Mouse (Mus musculus): ENCODE data around the gene Pate2.
A peak's percentile ranks its signal among the peaks of the same experiment; 100 is the strongest.

Gene Pate2

DNA sequence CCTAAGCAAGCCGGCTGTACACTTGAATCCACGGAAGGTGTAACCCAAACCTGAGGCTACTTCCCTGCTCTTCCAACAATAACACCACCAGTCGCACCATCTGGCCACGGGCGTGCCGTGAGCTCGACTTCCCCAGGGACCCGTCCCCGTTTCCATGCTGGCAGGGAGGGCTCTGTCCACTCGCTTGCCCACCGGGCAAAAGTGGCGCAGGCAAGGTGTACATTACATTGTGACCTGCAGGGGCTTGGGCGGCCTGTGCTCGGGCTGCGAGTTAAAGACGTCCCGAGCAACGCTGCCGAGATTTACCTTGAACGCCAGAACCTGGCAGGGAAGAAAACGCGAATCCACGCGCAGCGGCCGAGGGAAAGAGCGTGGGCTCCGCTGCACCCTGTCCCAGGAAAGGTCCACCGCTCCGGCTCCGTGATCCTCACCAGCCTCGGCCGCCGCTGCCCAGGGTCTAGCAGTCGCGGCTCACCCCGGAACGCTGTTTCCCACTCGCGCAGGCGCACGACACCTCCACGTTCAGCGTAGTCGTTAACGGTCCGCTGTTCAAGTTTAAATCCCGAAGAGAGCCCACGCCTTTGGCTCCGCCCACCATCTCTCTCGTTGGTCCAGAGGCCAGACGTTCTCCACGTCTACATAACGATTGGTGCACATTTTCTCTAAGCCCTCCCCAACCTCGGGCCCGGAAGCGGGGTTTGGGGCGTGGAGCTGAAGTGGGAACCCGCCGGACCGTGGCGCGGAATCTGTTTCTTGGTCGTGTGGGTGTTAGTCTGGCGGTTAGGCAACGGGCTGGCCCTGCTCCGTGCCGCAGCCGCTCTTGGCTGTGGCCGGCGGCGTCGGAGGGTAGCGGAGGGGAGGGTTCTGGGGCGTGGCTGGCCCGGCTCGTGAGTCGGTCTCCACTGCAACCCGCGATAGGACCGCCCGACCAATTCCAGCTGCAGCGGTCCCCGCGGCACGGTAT lies at the start of gene Pate2, which contains the start of gene Hyls1:
TSS of gene Pate2 (plus strand) at position 714 of the 964 bp plus-strand sequence.
TSS of gene Hyls1 (minus strand) at position 828 of the 964 bp plus-strand sequence.
- DNase-seq (ENCODE audit: low spot score), result peak; percentile 93

DNA sequence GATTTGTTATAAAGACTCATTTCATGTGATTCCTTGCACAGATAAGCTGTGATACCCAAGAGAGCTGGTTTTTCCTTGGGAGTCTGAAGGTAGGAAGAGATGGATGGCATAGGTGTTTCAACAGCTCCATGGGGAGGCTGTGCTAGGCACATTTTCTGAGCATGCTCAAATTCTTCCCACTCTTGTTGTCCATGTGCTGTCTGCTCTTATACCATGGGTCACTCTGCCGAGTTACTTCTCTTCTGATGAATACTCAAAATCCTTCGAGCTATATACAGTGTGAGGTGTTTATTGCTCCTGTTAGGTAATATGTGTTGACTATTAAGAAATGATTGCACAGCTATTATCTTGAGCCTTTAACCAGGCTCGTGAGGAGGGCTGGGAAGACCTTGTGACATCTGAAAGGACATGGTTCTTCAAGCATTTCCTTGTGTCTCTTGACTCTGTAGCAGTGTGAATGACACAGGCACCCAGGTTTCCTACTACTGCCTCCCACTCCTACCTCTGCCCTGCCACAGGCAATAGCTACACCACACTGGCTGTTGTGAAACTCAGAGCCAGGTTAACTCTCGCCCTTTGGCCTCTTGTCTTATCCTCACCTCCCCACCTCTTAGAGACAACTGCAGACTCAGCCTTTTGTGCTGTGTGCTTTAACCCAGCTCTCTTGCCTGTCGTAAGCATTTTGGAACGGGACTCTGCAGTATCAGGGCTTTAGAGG lies 49.3 kb upstream of the Pate2 start:
- no peak for DNase-seq (ENCODE audit: low spot score)

DNA sequence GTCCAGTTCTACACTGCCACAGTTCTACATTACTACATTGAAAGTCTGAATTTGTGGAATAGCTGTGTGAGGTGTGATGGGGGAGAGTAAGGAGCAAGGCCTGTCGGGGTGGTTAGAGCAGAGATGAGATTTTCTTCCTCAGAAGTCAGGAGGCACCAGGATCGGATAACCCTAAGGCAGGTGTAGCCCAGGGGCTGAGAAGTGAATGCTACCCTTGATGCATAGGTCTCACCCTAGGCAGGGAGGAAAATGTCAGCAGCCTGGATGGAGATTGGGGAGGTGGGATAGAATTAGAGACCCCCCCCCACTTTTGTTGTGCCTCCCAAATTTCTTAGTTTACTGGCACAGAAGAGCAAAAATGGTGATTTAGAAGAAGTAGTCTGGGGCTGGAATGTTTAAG lies 47.8 kb upstream of the Pate2 start:
- DNase-seq (ENCODE audit: low spot score), result no peak

DNA sequence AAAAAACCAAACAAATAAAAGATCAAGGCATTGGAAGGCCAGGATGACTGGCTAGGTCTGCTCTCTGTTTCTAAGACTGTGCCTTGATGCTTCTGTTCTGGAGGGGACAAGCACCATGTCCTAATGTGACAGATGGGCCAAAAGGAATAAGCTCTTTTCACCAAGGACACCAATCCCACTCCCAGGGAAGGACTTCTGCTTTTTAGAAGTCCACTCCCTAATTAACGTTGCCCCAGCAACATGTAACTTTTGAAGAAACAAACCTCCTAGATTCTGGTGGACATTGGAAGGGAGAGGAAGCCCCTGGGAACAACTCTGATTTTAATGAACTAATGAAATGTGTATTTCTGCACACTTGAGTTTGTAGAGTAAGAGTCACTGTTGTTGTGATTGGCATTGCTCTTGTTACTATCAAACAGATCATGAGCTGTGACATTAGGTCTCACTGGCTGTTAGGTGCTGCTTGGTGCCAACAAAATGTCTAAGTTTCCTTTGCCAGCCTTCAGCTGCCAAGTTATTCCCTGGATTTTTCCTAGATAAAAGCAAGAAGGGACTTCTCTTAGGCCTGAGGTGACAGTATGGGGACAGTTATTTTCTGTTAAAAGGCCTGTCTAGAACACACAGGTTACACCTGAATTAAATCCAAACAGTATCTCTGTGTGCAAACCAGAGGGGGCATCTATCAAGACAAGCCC lies 47.1 kb upstream of the Pate2 start:
- DNase-seq (ENCODE audit: low spot score), result no peak

DNA sequence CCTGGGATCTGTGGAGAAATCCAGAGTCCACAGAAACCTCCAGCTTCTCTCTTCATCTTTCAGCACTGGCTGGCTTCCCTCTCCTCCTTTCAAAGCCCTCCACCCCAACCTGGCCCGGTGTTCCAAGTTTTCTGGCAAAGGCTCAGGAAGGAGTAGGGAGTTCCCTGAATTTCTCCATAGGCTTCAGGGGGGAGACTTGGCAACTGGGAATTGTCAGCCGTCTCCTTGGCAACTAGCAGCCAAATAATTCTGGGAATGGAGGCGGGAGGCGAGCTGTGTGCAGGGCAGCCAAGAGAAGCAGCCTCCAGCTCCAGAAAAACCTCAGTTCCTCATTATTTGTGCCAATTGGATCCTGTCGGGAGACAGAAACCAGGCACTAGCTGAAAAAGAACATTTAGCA lies 46.5 kb upstream of the Pate2 start:
- no peak for DNase-seq (ENCODE audit: low spot score)

DNA sequence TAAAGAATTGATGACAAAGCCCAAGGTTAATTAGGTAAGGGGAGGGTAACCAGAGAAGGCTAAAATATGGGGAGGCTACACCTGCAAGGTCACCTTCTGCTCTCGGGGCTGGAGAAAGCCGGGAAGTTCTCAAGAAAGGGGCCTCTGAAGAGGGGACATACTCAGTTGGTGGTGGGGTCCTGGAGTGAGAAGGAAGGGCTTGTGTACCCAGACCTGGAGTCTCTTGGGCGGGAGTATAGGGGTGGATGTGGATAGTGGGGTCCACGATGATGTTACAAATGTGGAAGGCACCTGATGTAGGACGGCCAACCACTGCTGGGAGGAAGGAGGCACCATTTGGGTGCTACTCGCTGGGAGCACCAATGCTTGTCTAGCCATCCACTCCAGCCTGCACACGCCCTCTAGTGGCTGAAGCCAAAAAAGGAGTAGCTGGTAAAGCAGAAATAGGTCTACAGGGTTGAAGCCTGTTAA lies 46.1 kb upstream of the Pate2 start:
- peak; percentile 57 for DNase-seq (ENCODE audit: low spot score)

DNA sequence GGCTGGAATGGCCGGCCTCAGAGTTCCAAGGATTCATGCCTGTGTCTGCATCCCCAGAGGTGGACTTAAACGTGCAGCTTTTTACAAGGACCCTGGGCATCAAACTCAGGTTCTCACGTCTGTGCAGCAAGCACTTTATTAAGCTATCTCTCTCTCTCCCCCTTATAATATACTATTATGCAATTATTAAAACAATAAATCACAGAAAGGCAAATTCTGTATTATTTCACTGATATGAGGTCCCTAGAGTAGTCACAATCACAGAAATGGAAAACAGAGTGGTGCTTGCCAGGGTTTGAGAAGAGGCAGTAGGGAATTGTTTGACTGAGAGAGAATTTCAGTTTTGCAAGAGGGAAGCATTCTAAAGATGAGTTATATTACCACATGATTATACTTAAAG lies 40.9 kb upstream of the Pate2 start:
- DNase-seq (ENCODE audit: low spot score), result no peak

DNA sequence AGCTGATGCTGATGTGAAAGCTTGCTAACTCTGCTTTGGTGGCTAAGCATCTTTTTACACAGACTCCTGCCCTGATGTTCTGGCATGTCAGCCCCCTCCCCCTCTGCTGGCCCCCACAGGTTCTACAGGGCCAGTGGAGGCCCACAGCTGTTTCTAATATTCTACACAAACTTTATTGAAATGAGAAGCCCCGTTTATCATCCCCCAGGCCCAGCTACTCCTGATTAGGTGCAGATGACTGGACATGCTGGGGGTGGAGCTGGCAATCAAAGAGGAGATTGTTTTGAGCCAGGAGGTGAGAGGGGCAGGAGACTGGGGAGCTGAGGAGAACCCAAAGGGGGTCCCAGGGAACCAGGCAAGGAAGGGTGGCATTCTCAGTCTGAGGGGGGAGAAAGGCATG lies 40.3 kb upstream of the Pate2 start:
- DNase-seq (ENCODE audit: low spot score), result no peak

DNA sequence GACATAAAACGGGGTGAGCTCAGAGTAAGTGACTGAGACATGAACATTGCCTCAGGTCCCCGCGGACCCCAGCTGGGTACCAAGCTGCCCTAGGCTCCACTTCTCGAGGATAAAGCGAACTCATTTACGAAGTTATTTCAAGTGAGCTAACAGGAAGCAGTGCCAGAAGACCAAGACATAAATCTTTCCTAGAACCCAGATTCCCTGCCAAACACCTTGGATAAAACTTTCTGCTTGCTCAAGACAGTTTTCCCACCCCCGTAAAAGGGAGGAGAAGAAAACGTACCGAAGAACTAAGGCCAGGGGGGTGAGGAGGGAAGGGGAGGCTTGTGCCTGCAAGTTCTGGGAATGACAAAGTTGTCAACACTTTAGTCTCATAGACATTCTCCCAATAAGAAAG lies 36.8 kb upstream of the Pate2 start:
- no peak for DNase-seq (ENCODE audit: low spot score)

DNA sequence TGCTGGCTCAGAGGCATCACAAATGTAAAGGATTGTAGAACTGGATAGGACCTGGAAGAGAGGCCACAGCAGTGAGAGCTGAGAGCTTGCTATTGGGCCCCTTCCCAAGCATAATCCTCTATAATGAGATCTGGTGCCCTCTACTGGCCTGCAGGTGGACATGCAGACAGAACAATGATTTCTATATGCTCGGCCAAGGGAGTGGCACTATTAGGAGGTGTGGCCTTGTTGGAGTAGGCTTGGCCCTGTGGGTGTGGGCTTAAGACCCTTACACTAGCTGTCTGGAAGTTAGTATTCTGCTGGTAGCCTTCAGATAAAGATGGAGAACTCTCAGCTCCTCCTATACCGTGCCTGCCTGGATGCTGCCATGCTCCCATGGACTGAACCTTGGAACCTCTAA lies 35.0 kb upstream of the Pate2 start:
- DNase-seq (ENCODE audit: low spot score), result peak; percentile 56

DNA sequence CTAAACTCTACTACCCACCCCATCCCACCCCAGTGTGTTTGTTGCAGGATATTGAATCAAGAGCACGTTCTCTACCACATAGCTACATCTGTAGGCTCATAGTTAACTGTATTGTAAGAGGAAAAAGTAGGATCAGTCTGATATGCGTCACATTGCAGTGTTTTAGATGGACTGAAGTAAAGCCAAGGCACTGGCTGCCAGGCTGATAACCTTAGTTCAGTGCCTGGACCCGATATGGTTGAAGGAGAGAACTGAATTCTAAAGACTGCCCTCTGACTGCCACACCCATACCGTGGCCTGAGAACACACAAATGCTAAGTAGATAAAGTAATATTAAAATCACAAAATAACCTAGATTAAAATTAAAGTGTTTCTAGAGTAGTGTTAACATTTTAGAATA lies 34.2 kb upstream of the Pate2 start:
- no peak for DNase-seq (ENCODE audit: low spot score)

DNA sequence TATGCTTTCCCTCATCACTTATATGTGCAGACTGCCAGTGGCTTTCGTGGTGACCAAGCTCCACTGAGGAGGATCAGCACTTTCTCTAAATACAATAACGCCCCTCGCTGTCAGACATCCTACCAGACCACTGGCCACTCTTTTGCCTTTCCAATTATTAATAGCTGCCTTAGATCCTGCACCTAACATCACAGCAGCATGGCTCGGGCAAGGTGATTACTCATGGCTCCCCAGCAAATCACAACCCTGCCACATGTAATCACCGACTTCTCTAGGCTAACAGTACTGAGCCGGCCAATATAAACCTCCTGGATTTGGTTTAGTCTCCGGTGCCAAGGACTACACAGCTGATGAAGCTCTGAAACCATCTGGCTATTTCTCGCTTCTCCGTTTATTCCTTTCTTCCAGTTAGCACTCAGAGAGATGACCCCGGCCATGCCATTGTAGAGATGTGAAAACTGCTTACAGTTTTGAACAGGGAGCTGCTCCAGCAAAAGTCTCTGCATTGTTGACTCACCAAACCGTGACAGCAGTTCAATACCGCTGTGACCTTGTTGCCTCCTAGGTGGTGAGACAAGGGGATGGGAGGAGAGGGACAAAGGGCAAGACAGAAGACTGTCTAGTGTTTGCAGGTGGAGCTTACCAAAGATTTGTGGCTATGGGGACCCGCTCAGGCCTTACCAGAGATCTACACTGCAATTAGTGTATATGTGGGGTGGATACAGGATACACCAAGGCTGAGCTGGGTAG lies 30.9 kb upstream of the Pate2 start:
- DNase-seq (ENCODE audit: low spot score), result no peak

DNA sequence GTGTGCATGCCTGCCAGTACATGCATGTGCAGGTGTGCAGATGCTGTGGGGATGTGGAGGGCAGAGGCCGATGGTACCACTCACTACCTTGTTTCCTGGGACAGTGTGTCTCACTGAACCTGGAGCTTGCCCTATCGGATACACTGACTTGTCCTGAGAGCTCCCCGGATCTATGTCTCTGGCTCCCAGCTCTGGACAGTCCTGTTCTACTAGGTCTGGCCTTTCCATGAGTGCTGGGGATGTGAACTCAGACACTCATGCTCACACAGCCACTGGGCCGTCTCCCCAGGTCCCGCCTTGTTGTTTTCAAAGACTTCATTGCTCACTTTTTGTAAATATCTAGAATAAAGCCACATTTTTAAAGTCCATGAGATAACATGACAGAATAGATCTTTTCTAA lies 29.1 kb upstream of the Pate2 start:
- DNase-seq (ENCODE audit: low spot score), result no peak

DNA sequence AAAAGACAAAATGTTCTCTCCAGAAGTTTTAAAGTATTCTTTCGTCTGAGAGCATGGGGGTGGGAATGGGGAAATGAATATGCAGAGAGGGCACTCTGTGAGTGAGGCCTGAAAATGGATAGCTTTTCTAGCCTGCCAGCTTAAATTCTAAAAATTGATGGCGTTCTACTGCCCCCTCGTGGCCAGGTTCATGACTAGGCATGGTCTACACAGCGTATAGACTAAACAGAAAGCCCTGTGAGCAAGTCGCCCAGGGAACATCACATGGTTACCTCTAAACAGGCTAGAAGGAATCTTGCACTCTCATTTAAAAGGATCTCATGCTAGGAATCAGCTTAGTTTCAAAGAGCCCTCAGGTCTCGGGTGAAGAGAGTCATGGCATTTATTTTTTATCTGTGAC lies 28.6 kb upstream of the Pate2 start:
- DNase-seq (ENCODE audit: low spot score), result peak; percentile 71

DNA sequence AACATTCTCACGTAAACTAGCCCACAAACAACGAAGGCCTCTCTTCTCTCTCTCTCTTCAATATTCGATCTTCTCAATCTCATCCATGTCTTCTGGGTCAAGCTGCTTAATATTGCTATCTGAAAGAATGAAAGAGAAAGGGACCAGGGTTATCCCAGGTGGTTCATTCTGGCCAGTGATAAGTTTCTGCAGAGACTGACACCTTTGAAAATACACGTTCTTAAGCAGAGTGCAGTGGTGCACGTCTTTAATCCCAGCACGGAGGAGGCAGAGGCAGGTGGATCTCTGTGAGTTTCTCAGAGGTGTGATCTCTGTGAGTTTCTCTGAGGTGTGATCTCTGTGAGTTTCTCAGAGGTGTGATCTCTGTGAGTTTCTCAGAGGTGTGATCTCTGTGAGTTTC lies 28.1 kb upstream of the Pate2 start:
- no peak for DNase-seq (ENCODE audit: low spot score)

DNA sequence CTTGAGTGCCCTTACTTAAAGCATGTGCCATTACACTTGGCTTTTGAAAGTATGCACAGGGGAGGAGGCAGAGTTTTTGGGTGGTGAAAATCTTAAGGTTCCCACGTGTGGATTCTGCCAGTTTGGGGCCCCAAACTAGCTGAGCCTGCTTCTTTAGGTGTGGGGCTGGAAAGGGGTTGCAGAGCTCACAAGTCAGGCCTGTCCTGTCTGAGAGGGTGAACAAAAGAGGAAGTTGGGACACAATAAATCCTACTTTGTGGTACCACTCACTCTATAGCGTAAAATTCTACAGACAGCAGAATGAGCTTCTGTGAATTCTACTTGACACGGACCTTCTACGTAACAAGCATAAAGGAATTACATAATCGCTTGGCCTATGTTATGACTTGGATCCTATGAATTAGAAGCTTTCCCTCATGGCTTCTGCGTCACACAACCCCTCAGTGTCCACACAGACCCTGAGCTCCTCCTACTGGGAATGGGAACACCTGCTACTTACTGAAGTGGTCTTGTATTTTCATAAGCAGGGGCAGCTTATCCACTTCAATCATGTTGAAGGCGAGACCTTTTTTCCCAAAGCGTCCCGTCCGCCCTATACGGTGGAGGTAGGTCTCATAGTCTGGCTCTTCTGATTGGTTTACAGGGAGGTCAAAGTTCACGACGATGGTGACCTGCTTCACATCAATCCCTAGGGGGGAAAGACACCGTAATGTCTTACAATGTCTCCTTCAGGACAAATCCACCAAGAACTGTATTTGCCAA lies 26.8 kb upstream of the Pate2 start:
- DNase-seq (ENCODE audit: low spot score), result no peak

DNA sequence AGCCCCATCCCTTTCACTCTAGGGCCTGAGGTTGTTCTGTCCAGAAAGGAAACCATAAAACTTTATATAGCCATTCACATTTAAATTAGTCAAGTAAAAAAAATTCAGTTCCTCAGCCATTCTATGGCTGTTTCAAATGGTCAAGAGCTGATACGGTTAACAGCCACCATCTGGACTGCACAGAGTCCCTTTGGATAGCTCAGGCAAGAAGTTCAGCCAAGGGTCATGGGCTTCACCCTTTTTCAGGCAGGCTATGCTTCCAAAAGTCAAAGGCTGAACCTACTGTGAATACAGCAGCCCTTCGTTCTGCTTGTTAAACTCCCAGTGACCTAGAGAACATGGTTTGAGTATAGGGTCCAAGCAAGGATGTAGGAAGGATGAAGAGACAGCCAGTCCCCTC lies 25.4 kb upstream of the Pate2 start:
- no peak for DNase-seq (ENCODE audit: low spot score)

DNA sequence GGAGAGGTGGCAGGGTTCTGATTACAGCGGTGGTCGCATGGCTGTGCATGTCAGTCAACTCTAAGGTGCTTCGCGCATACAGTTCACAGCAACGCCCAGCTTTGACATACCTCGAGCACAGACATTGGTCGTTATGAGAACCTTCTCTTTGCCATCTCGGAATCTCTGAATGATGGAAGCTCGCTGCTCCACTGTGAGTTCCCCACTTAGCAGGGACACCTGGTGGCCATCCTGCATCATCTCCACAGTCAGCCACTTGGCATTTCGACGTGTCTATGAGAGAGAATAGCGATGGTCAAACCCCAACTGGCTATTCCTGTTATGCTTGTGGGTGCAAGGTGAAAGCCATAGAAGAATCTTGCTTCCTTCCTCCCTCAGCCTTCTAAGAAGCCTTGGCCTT lies 24.4 kb upstream of the Pate2 start:
- DNase-seq (ENCODE audit: low spot score), result no peak

DNA sequence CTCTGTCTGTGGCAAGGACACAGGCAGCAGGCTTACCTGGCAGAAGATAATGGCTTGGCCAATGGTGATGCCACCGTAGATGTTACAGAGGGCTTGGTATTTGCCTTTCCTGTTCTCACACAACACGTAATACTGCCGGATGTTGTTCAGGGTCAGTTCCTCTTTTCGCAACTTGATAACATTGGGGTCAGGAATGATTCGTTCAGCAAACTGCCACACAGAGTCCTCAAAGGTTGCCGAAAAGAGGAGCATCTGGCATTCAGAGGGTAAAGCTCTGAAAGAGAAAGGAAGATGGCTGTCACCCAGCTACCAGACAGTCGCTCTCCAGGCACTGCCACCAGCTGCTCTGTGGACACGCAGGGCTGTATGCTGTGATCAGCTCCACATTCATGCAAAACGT lies 23.3 kb upstream of the Pate2 start:
- peak; percentile 13 for DNase-seq (ENCODE audit: low spot score)

DNA sequence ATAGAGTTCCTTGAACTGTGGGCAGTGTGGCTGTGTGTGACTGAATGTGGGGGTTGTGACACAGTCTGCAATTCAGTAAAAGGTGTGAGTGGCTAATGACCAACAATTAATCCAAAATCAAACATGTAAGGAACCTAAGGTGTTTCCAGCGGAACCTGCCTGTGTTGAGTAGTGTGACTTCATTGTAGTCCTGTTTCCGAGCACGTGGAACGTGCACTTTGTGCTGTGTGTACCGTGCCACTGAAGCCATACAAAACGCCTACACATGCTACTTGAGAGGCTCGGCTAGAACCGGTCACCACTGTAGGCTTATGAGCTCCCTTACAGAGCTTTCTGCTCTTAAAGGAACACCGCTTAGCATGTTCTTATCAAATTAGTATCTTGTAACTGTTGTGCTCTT lies 21.6 kb upstream of the Pate2 start:
- DNase-seq (ENCODE audit: low spot score), result no peak

DNA sequence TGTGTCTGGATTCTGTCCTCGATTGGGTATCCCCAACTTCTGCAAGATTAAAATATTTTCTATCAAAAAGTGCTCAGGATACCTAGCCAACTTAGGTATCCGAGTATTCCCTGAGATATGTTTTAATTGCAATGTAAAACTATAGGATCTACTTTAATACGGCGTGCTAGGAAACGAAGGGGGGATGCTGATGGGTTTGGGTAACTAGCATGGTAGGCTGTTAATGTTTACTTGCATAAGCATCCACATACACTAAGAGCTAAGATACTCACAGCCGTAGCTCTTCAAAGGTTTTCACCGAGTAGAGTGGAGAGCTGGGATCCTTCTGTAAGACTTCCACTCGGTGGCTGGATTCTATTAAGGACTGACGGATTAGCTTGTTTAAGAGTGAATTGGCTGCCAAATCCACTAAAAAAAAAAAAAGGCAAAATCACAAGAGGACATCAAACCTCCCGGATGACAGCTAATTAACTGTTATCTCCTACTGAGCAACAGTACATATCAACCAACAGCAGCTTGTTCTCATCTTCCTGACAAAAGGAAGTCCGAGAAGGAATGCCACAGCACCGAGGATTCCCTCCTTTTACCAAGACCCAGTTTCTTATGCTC lies 13.5 kb upstream of the Pate2 start:
- DNase-seq (ENCODE audit: low spot score), result no peak
